Mouse (Mus musculus): ENCODE data around the gene Klf16. TPM values are rescaled to one million over a fixed set of nuclear protein-coding genes. Genes with fewer than 3 reads are reported as not detected.

Gene Klf16
- total RNA-seq, 1 experiment from 2014 or later: 9.9 TPM

GRCm38 (mm10) chr10:80533704-80534103 is 43.4 kb downstream of the Klf16 start:
- ATAC-seq (replicated peaks in 1 of 2; ENCODE audit: insufficient read depth in 1 of 2, low FRiP score in 2 of 2, low TSS enrichment in 1 of 2, low read depth in 1 of 2, poor library complexity in 2 of 2, severe bottlenecking in 2 of 2): peak in 1 of 2 experiments; percentile 16; a peak in 1 of 4 replicates

- ATAC-seq (replicated peaks in 1 of 2; ENCODE audit: insufficient read depth in 1 of 2, low FRiP score in 2 of 2, low TSS enrichment in 1 of 2, low read depth in 1 of 2, poor library complexity in 2 of 2, severe bottlenecking in 2 of 2): no peak
Measured at GRCm38 (mm10) chr10:80532783-80533182, 44.3 kb downstream of the Klf16 start.

GRCm38 (mm10) chr10:80526172-80526571 is 50.9 kb downstream of the Klf16 start:
- no peak for ATAC-seq (replicated peaks in 1 of 2; ENCODE audit: insufficient read depth in 1 of 2, low FRiP score in 2 of 2, low TSS enrichment in 1 of 2, low read depth in 1 of 2, poor library complexity in 2 of 2, severe bottlenecking in 2 of 2)

GRCm38 (mm10) chr10:80523299-80523698 is 53.8 kb downstream of the Klf16 start:
- no peak for ATAC-seq (replicated peaks in 1 of 2; ENCODE audit: insufficient read depth in 1 of 2, low FRiP score in 2 of 2, low TSS enrichment in 1 of 2, low read depth in 1 of 2, poor library complexity in 2 of 2, severe bottlenecking in 2 of 2)

- ATAC-seq (replicated peaks in 1 of 2; ENCODE audit: insufficient read depth in 1 of 2, low FRiP score in 2 of 2, low TSS enrichment in 1 of 2, low read depth in 1 of 2, poor library complexity in 2 of 2, severe bottlenecking in 2 of 2): no peak
Measured at GRCm38 (mm10) chr10:80519287-80519686, 57.8 kb downstream of the Klf16 start.

Other genes with a start within 250 kb of the Klf16 start
- 2.9 and 3.1 TPM in 2 replicates for gene Pcsk4, start 247.8 kb downstream of the Klf16 start, total RNA-seq (2017)
- 2.1 and 2.9 TPM in 2 replicates for gene Reep6, start 247.4 kb downstream of the Klf16 start, total RNA-seq (2017)
- gene Adamtsl5, start 228.9 kb downstream of the Klf16 start, total RNA-seq (2017): 0.25 and 0.40 TPM in 2 replicates
- not detected in 2 replicates for gene Plk5, start 220.9 kb downstream of the Klf16 start, total RNA-seq (2017)
- 8.8 and 9.9 TPM in 2 replicates for gene Mex3d, start 189.7 kb downstream of the Klf16 start, total RNA-seq (2017)
- 40.6 and 89.6 TPM in 2 replicates for gene Mbd3, start 177.8 kb downstream of the Klf16 start, total RNA-seq (2017)
- gene Uqcr11, start 170.5 kb downstream of the Klf16 start, total RNA-seq (2017): 94.4 and 127 TPM in 2 replicates
- gene Tcf3, start 143.7 kb downstream of the Klf16 start, total RNA-seq (2017): 52.6 and 54.4 TPM in 2 replicates
- not detected in 2 replicates for gene Onecut3, start 82.5 kb downstream of the Klf16 start, total RNA-seq (2017)
- not detected in 2 replicates for gene Atp8b3, start 38.2 kb downstream of the Klf16 start, total RNA-seq (2017)
- 13.9 and 19.2 TPM in 2 replicates for gene Rexo1, start 15.8 kb downstream of the Klf16 start, total RNA-seq (2017)
- 16.3 and 20.9 TPM in 2 replicates for gene Abhd17a, start 13.0 kb upstream of the Klf16 start, total RNA-seq (2017)
- gene Scamp4, start 25.6 kb upstream of the Klf16 start, total RNA-seq (2017): 7.4 and 9.6 TPM in 2 replicates
- 0.94 TPM in 1 of 2 replicates, not detected in the other for gene Adat3, start 25.6 kb upstream of the Klf16 start, total RNA-seq (2017)
- 0.31 and 0.60 TPM in 2 replicates for gene Gm49322, start 28.7 kb upstream of the Klf16 start, total RNA-seq (2017)
- gene Csnk1g2, start 45.5 kb upstream of the Klf16 start, total RNA-seq (2017): 184 and 239 TPM in 2 replicates
- gene Btbd2, start 79.8 kb upstream of the Klf16 start, total RNA-seq (2017): 13.6 and 35.8 TPM in 2 replicates
- gene Mknk2, start 100.8 kb upstream of the Klf16 start, total RNA-seq (2017): 52.4 and 75.9 TPM in 2 replicates
- gene Mob3a, start 124.7 kb upstream of the Klf16 start, total RNA-seq (2017): 81.1 and 92.3 TPM in 2 replicates
- 9.5 and 10.4 TPM in 2 replicates for gene Izumo4, start 124.9 kb upstream of the Klf16 start, total RNA-seq (2017)
- 37.7 and 45.2 TPM in 2 replicates for gene Ap3d1, start 164.9 kb upstream of the Klf16 start, total RNA-seq (2017)
- gene Dot1l, start 177.9 kb upstream of the Klf16 start, total RNA-seq (2017): 12.0 and 13.0 TPM in 2 replicates
- 12.9 and 24.7 TPM in 2 replicates for gene Sf3a2, start 220.9 kb upstream of the Klf16 start, total RNA-seq (2017)
- gene Plekhj1, start 221.3 kb upstream of the Klf16 start, total RNA-seq (2017): 35.8 and 45.6 TPM in 2 replicates
- 0.15 TPM in 1 of 2 replicates, not detected in the other for gene Amh, start 227.9 kb upstream of the Klf16 start, total RNA-seq (2017)
- 0.50 and 0.94 TPM in 2 replicates for gene Jsrp1, start 236.2 kb upstream of the Klf16 start, total RNA-seq (2017)
- 154 and 289 TPM in 2 replicates for gene Oaz1, start 249.3 kb upstream of the Klf16 start, total RNA-seq (2017)

Data from hematopoietic stem cell, adult 5-6 weeks (primary cell).